Mouse (Mus musculus): ENCODE data around the gene Zdhhc16. TPM values are rescaled to one million over a fixed set of nuclear protein-coding genes. Genes with fewer than 3 reads are reported as not detected.

Gene Zdhhc16
- polyA plus RNA-seq, 1 experiment: 25.3 TPM

GRCm38 (mm10) chr19:41902848-41903593, 30.3 kb upstream of the Zdhhc16 start:
- Histone ChIP-seq H3K9me3 (no peaks in the 10 kb centered on the region), H3K4me1 (peaks cover 88% of the 10 kb centered on the region), H3K4me3 (replicated peaks) (peak overlapping the region; percentile 73), H3K36me3 (replicated peaks; ENCODE audit: low read length) (peaks cover 8% of the 10 kb centered on the region), H3K27me3 (replicated peaks) (no peaks in the 10 kb centered on the region)
- TF ChIP-seq GATA1 (IDR thresholded peaks at IDR 0.05; ENCODE audit: borderline replicate concordance, low read length): no peak
- no peak for TF ChIP-seq FLI1 (IDR thresholded peaks at IDR 0.05; ENCODE audit: low read length)

GRCm38 (mm10) chr19:41905246-41905645, 28.0 kb upstream of the Zdhhc16 start:
- H3K36me3 ChIP-seq (replicated peaks; ENCODE audit: low read length): peaks cover 8% of the 10 kb centered on the region
- peaks cover 83% of the 10 kb centered on the region for H3K4me1 ChIP-seq
- H3K9me3 ChIP-seq: no peaks in the 10 kb centered on the region
- H3K27me3 ChIP-seq (replicated peaks): no peaks in the 10 kb centered on the region
- H3K4me3 ChIP-seq (replicated peaks): no peak overlapping the region
- TF ChIP-seq GATA1 (IDR thresholded peaks at IDR 0.05; ENCODE audit: borderline replicate concordance, low read length): no peak
- no peak for TF ChIP-seq FLI1 (IDR thresholded peaks at IDR 0.05; ENCODE audit: low read length)

- Histone ChIP-seq H3K27me3 (replicated peaks) (no peaks in the 10 kb centered on the region), H3K36me3 (replicated peaks; ENCODE audit: low read length) (peaks cover 8% of the 10 kb centered on the region), H3K4me1 (peaks cover 76% of the 10 kb centered on the region), H3K4me3 (replicated peaks) (peak overlapping the region; percentile 40), H3K9me3 (no peaks in the 10 kb centered on the region)
- TF ChIP-seq GATA1 (IDR thresholded peaks at IDR 0.05; ENCODE audit: borderline replicate concordance, low read length) (no peak), FLI1 (IDR thresholded peaks at IDR 0.05; ENCODE audit: low read length) (no peak)
Observed at GRCm38 (mm10) chr19:41906311-41907078, 26.8 kb upstream of the Zdhhc16 start.

DNA sequence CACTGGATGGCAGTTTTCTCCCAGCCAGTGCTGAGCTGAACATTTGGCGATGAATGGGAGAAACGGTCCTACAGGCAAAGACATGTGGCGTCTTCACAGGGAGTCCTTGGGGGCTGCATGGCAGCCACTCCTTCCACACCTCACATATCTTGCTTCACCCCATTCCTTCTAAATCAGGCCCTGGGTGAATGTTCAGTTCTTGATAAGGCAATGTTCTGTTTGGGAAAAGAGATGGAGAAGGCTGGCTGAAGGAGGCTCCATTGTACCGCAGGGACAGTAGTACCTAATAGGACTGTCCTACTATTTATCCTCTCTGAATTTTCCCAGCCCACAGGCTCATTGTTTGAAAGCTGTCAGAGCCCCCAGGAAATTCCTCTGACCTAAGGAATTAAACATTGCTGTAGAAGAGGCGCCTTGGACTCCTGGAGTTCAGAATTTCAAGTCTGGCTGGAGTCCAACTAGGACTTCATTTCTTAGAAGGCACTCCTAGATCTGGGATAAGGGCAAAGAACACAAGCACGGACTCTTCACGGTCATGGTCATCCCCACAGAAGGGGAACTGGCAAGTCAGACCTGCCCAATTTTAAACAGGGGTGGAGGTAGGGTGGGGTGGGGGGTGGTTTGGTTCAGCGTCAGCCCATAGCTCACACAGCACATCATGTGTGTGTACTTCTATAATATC, 26.1 kb upstream of the Zdhhc16 start:
- Histone ChIP-seq H3K27me3 (replicated peaks) (no peaks in the 10 kb centered on the region), H3K4me1 (peaks cover 69% of the 10 kb centered on the region), H3K36me3 (replicated peaks; ENCODE audit: low read length) (peaks cover 8% of the 10 kb centered on the region), H3K4me3 (replicated peaks) (peak overlapping the region; percentile 40), H3K9me3 (no peaks in the 10 kb centered on the region)
- no peak for TF ChIP-seq GATA1 (IDR thresholded peaks at IDR 0.05; ENCODE audit: borderline replicate concordance, low read length)
- no peak for TF ChIP-seq FLI1 (IDR thresholded peaks at IDR 0.05; ENCODE audit: low read length)

DNA sequence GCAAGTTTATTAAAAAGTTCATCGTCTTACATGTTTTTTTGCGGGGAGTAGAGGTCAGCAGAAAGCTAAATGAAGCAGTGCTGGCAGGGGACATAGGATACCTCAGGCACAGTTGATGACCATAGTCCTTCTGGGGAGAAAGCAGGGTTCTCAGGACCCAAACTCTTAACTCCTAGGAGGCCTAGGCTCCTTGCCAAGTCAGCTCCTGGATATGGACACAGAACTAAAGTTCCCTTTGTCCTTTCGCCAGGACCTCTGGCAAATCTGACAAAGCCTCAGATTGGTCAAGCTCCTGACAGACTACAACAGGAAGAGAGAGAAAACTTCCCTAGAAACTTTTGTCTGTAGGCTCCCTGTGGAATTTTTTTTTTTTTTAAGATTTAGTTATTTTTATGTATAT, 24.5 kb upstream of the Zdhhc16 start:
- Histone ChIP-seq H3K36me3 (replicated peaks; ENCODE audit: low read length) (peaks cover 13% of the 10 kb centered on the region), H3K4me1 (peaks cover 72% of the 10 kb centered on the region), H3K9me3 (no peaks in the 10 kb centered on the region), H3K27me3 (replicated peaks) (no peaks in the 10 kb centered on the region), H3K4me3 (replicated peaks) (no peak overlapping the region)
- TF ChIP-seq FLI1 (IDR thresholded peaks at IDR 0.05; ENCODE audit: low read length) (no peak), GATA1 (IDR thresholded peaks at IDR 0.05; ENCODE audit: borderline replicate concordance, low read length) (no peak)

- no peaks in the 10 kb centered on the region for H3K9me3 ChIP-seq
- H3K36me3 ChIP-seq (replicated peaks; ENCODE audit: low read length): peaks cover 18% of the 10 kb centered on the region
- TF ChIP-seq FLI1 (IDR thresholded peaks at IDR 0.05; ENCODE audit: low read length): no peak
- TF ChIP-seq GATA1 (IDR thresholded peaks at IDR 0.05; ENCODE audit: borderline replicate concordance, low read length): no peak
- peak overlapping the region; percentile 5 for H3K4me3 ChIP-seq (replicated peaks)
- peaks cover 80% of the 10 kb centered on the region for H3K4me1 ChIP-seq
- H3K27me3 ChIP-seq (replicated peaks): no peaks in the 10 kb centered on the region
Observed at GRCm38 (mm10) chr19:41910396-41910795, 22.9 kb upstream of the Zdhhc16 start.

DNA sequence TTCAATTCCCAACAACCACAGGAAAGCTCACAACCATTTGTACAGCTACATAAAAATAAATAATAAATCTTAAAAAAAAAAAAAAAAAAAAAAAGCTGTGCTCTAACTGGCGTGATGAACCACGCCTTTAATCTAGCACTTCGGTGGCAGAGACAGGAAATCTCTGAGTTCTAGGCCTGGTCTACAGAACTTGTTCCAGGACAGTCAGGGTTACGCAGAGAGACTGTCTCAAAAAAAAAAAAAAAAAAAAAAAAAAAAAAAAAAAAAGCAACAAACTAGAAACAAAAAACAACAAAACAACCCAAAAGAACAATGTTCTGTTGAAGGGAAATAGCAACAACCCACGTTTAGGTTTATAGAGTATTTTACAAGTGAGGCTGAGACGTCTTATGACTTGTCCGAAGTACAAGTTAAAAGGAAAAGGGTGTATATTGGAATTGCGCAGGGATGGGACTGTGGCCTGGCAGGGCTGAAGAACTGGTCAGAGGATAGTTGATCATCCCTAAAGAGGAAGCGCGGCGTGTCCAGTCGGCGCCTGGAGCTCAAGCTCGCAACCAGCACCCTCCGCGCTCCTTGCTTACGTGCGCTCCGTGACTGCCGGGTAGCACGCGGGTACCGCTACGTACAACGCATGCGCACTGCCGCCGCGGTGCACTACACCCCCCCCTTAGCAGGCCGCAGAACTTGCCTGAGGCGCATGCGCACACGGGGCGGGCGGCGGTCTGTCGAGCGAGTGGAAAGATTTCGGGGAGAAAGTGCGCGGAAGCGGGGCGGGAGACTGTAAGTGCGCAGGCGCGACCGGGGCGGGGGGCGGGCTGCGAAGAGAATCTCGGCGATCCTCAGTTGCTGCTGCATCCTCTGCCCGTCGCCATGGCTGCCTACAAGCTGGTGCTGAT, 21.9 kb upstream of the Zdhhc16 start, which contains the start of gene Pgam1:
TSS of gene Pgam1 (plus strand) at position 746 of the 896 bp plus-strand sequence.
- TF ChIP-seq GATA1 (IDR thresholded peaks at IDR 0.05; ENCODE audit: borderline replicate concordance, low read length): no peak
- no peak for TF ChIP-seq FLI1 (IDR thresholded peaks at IDR 0.05; ENCODE audit: low read length)
- Histone ChIP-seq H3K27me3 (replicated peaks) (no peaks in the 10 kb centered on the region), H3K4me3 (replicated peaks) (peak within 1 kb of the TSS; percentile 97), H3K36me3 (replicated peaks; ENCODE audit: low read length) (peaks cover 21% of the 10 kb centered on the region), H3K4me1 (peaks cover 80% of the 10 kb centered on the region), H3K9me3 (no peaks in the 10 kb centered on the region)

- Histone ChIP-seq H3K27me3 (replicated peaks) (no peaks in the 10 kb centered on the region), H3K4me3 (replicated peaks) (peak overlapping the region; percentile 97), H3K4me1 (peaks cover 80% of the 10 kb centered on the region), H3K9me3 (no peaks in the 10 kb centered on the region), H3K36me3 (replicated peaks; ENCODE audit: low read length) (peaks cover 30% of the 10 kb centered on the region)
- TF ChIP-seq FLI1 (IDR thresholded peaks at IDR 0.05; ENCODE audit: low read length) (no peak), GATA1 (IDR thresholded peaks at IDR 0.05; ENCODE audit: borderline replicate concordance, low read length) (no peak)
Observed at GRCm38 (mm10) chr19:41912121-41913080, 20.9 kb upstream of the Zdhhc16 start.

All from megakaryocyte, embryonic 14.5 days (primary cell).